Mouse (Mus musculus) brain, adult 2 months (tissue): ENCODE data around the gene Naga.
"Not testable (repeated sequence)": the region's sequence is repeated elsewhere in the genome, so short reads cannot be mapped to it uniquely, and the experiment has no call there.

Source experiments
- DNase-seq: peaks from one replicate; pipeline ENCODE4 v3.0.0; 2011; ENCODE audit warnings: low read depth, low spot score

The Naga gene

GRCm38 (mm10) chr15:82338593-82339112 is at the start of gene Naga, which contains the start of the genes Pheta2 and Smdt1:
Gene Naga (minus strand): TSS chr15:82338925.
Gene Pheta2 (plus strand): TSS chr15:82338942.
Gene Smdt1 (plus strand): TSS chr15:82338959.
- peak; percentile 99 for DNase-seq

GRCm38 (mm10) chr15:82385729-82386128 is 47.0 kb upstream of the Naga start:
- DNase-seq = no peak

- DNase-seq = no peak
Observed at GRCm38 (mm10) chr15:82382441-82382840, 43.7 kb upstream of the Naga start.

GRCm38 (mm10) chr15:82380714-82381062 is 42.0 kb upstream of the Naga start:
- DNase-seq = no peak

- peak; percentile 84 for DNase-seq
Observed at GRCm38 (mm10) chr15:82379871-82380713, 41.4 kb upstream of the Naga start, which contains the start of gene Cyp2d22. Gene Cyp2d22 (minus strand): TSS chr15:82380260.

- no peak for DNase-seq
Observed at GRCm38 (mm10) chr15:82379511-82379870, 40.8 kb upstream of the Naga start.

- DNase-seq = peak; percentile 31
Observed at GRCm38 (mm10) chr15:82378261-82379180, 39.8 kb upstream of the Naga start.

- DNase-seq = no peak
Observed at GRCm38 (mm10) chr15:82377701-82378100, 39.0 kb upstream of the Naga start.

GRCm38 (mm10) chr15:82376393-82377138 is 37.8 kb upstream of the Naga start:
- DNase-seq = peak; percentile 93

GRCm38 (mm10) chr15:82375855-82376254 is 37.1 kb upstream of the Naga start:
- DNase-seq = no peak

- no peak for DNase-seq
Observed at GRCm38 (mm10) chr15:82374437-82374836, 35.7 kb upstream of the Naga start.

GRCm38 (mm10) chr15:82372991-82373390 is 34.3 kb upstream of the Naga start:
- no peak for DNase-seq

GRCm38 (mm10) chr15:82372446-82372845 is 33.7 kb upstream of the Naga start:
- no peak for DNase-seq

- no peak for DNase-seq
Observed at GRCm38 (mm10) chr15:82368851-82369250, 30.1 kb upstream of the Naga start.

- no peak for DNase-seq
Observed at GRCm38 (mm10) chr15:82368146-82368545, 29.4 kb upstream of the Naga start.

- DNase-seq = not testable (repeated sequence)
Observed at GRCm38 (mm10) chr15:82364561-82364960, 25.8 kb upstream of the Naga start.

- DNase-seq = not testable (repeated sequence)
Observed at GRCm38 (mm10) chr15:82363801-82364200, 25.1 kb upstream of the Naga start.

GRCm38 (mm10) chr15:82362234-82362633 is 23.5 kb upstream of the Naga start:
- DNase-seq = no peak

GRCm38 (mm10) chr15:82361459-82362018 is 22.8 kb upstream of the Naga start:
- peak; percentile 61 for DNase-seq

- DNase-seq = no peak
Observed at GRCm38 (mm10) chr15:82358431-82359260, 19.9 kb upstream of the Naga start.
